Mouse (Mus musculus) heart, embryonic 13.5 days (tissue): Measurements from ENCODE around the gene Ropn1l. TPM values are rescaled to one million over a fixed set of nuclear protein-coding genes. Genes with fewer than 3 reads are reported as not detected.

Experiments used
- ATAC-seq: fragments of 200-750 bp; cut with Nextera tagmentation; 2 replicates; pipeline ENCODE4 v1.8.0; 2017; ENCODE audit warnings: moderate TSS enrichment; ENCODE audit not compliant: insufficient number of reproducible peaks, low FRiP score, low TSS enrichment; ENCODE audit errors: extremely low read depth
- H3K27ac ChIP-seq: fragments of 300-500 bp; sonication (generic); replicated peaks from 2 replicates; pipeline ENCODE4 v1.5.1; 2015; ENCODE audit warnings: moderate library complexity, mild to moderate bottlenecking, inconsistent platforms
- H3K27me3 ChIP-seq: fragments of 300-500 bp; sonication (generic); replicated peaks from 2 replicates; pipeline ENCODE4 v1.6.1; 2015; ENCODE audit warnings: mild to moderate bottlenecking, inconsistent platforms
- H3K36me3 ChIP-seq: fragments of 300-500 bp; sonication (generic); 2 replicates; pipeline ENCODE4 v1.6.1; 2015; ENCODE audit warnings: mild to moderate bottlenecking, inconsistent platforms
- H3K4me1 ChIP-seq: fragments of 300-500 bp; sonication (generic); 2 replicates; pipeline ENCODE4 v1.6.1; 2015; ENCODE audit warnings: inconsistent platforms
- H3K4me2 ChIP-seq: fragments of 300-500 bp; sonication (generic); 2 replicates; pipeline ENCODE4 v1.6.1; 2015; ENCODE audit warnings: inconsistent platforms, mild to moderate bottlenecking, moderate library complexity
- H3K4me3 ChIP-seq: fragments of 300-500 bp; sonication (generic); 2 replicates; pipeline ENCODE4 v1.5.1; 2015; ENCODE audit warnings: moderate library complexity, mild to moderate bottlenecking, inconsistent platforms
- H3K9ac ChIP-seq: fragments of 300-500 bp; sonication (generic); 2 replicates; pipeline ENCODE4 v1.6.1; 2015; ENCODE audit warnings: inconsistent platforms, mild to moderate bottlenecking, moderate library complexity
- H3K9me3 ChIP-seq: fragments of 300-500 bp; sonication (generic); 2 replicates; pipeline ENCODE4 v1.6.1; 2016; ENCODE audit warnings: inconsistent platforms
- WGBS: fragments of 180-500 bp; shearing (Covaris S2); methylation state at CpG from one replicate; pipeline ENCODE4 v1.1.7; 2015; ENCODE audit warnings: mixed read lengths; 5-methylcytosine and 5-hydroxymethylcytosine counted together
- polyA plus RNA-seq: library from polyadenylated mRNA; unstranded; fragments of >200 nt; fragmentation: Nextera tagmentation; extraction: Ambion mirVana; gene quantifications from 2 replicates; pipeline ENCODE4 v1.2.1, GENCODE M21; 2015

The Ropn1l gene
- polyA plus RNA-seq, 1 experiment from 2014 or later = 2.0 TPM

DNA sequence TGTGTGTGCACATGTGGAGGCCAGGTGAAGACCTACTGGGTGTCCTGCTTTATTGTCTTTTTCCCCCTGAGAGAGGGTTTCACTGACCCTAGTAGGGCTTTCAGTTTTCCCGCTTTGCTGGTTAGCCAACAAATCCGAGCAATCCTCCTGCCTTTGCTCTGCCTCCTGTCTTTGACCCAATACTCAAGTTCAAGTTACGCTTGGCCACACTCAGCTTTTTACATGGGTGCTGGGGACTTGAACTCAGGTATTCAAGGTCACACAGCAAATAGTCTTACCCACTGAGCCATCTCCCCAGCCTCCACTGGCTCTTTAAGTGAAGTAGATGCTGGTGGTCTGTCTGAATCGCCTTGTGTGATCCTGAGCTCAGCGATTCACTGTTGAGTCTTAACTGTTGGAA lies 46.7 kb downstream of the Ropn1l start:
- Histone ChIP-seq H3K27me3 (no peaks in the 10 kb centered on the region), H3K4me3 (no peak overlapping the region), H3K4me2 (no peak overlapping the region), H3K27ac (no peak overlapping the region), H3K9ac (no peak overlapping the region), H3K9me3 (no peaks in the 10 kb centered on the region), H3K36me3 (no peaks in the 10 kb centered on the region), H3K4me1 (peaks cover 12% of the 10 kb centered on the region)
- 81% methylated on average over 5 of the region's 5 CpGs for WGBS
- no peak for ATAC-seq

DNA sequence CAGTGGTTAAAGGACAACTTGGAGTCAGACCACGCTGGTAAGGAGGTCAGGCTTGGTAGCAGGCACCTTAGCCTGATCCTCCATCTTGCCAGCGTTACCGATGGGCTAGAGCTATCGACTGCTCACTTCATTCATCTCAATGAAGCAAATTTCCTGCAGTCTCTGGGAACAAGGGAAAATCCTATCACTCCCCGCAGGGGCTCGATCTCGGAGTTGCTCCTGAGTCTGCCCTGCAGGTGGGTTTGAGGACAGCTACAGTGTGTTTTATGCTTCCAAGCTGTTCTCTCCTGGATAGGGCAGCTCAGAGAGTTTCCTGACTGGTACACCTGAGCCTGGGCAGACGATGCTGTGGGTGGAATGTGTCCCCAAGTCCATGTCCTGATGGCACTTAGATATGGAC lies 49.2 kb downstream of the Ropn1l start:
- WGBS = 78% methylated on average over 8 of the region's 8 CpGs
- Histone ChIP-seq H3K9me3 (no peaks in the 10 kb centered on the region), H3K27me3 (no peaks in the 10 kb centered on the region), H3K27ac (no peak overlapping the region), H3K9ac (no peak overlapping the region), H3K4me1 (peaks cover 17% of the 10 kb centered on the region), H3K4me2 (no peak overlapping the region), H3K36me3 (no peaks in the 10 kb centered on the region), H3K4me3 (no peak overlapping the region)
- no peak for ATAC-seq

- 78% methylated on average over 12 of the region's 12 CpGs for WGBS
- Histone ChIP-seq H3K4me2 (no peak overlapping the region), H3K4me3 (no peak overlapping the region), H3K27me3 (no peaks in the 10 kb centered on the region), H3K9ac (no peak overlapping the region), H3K36me3 (no peaks in the 10 kb centered on the region), H3K9me3 (no peaks in the 10 kb centered on the region), H3K27ac (no peak overlapping the region), H3K4me1 (peaks cover 17% of the 10 kb centered on the region)
- no peak for ATAC-seq
Observed at GRCm38 (mm10) chr15:31402200-31402892, 51.2 kb downstream of the Ropn1l start.

DNA sequence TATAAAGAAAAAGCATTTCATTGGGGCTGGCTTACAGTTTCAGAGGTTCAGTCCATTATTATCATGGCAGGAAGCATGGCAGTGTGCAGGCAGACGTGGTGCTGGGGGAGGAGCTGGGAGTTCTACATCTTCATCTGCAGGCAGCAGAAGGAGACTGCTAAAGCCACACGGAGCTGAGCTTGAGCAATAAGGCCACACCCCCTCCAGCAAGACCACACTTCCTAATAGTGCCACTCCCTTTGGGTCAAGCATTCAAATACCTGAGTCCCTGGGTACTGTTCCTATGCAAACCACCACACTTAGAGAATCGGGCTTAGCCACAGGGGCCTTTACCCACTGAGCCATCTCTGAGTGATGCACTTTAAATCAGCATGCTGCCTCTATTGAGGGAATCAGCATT lies 52.6 kb downstream of the Ropn1l start:
- Histone ChIP-seq H3K9ac (no peak overlapping the region), H3K36me3 (no peaks in the 10 kb centered on the region), H3K27me3 (no peaks in the 10 kb centered on the region), H3K27ac (no peak overlapping the region), H3K9me3 (no peaks in the 10 kb centered on the region), H3K4me1 (peaks cover 29% of the 10 kb centered on the region), H3K4me2 (no peak overlapping the region), H3K4me3 (no peak overlapping the region)
- 53% methylated on average over 3 of the region's 3 CpGs for WGBS
- no peak for ATAC-seq

GRCm38 (mm10) chr15:31398769-31399168 lies 54.8 kb downstream of the Ropn1l start:
- Histone ChIP-seq H3K27me3 (no peaks in the 10 kb centered on the region), H3K27ac (no peak overlapping the region), H3K4me2 (no peak overlapping the region), H3K9me3 (no peaks in the 10 kb centered on the region), H3K9ac (no peak overlapping the region), H3K4me1 (peaks cover 38% of the 10 kb centered on the region), H3K36me3 (no peaks in the 10 kb centered on the region), H3K4me3 (no peak overlapping the region)
- 89% methylated on average over 13 of the region's 13 CpGs for WGBS
- ATAC-seq = no peak

GRCm38 (mm10) chr15:31397379-31397778 lies 56.2 kb downstream of the Ropn1l start:
- no peaks in the 10 kb centered on the region for H3K36me3 ChIP-seq
- H3K9me3 ChIP-seq = no peaks in the 10 kb centered on the region
- no peaks in the 10 kb centered on the region for H3K27me3 ChIP-seq
- no peak for ATAC-seq
- no peak overlapping the region for H3K9ac ChIP-seq
- H3K27ac ChIP-seq = peak overlapping the region; percentile 92
- H3K4me3 ChIP-seq = no peak overlapping the region
- peaks cover 51% of the 10 kb centered on the region for H3K4me1 ChIP-seq
- WGBS = 79% methylated on average over 3 of the region's 3 CpGs
- H3K4me2 ChIP-seq = no peak overlapping the region

DNA sequence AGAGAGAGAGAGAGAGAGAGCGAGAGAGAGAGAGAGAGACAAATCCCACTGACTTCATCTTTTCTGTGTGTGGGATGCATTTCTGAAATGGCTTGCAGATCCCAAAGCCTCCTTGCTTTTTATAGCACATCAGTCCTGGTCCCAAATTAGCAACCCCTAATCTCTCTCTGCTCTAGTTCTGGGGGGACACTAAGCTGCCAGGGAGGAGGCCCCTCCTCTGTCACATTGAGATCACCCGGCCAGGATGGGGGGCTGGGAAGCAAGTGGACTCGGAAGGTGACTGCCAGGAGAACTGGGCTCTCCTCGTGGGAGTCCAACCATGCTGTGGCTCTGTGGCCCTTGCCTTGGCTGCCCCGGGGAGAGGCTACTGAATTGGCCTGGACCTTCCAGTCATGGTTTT lies 56.8 kb downstream of the Ropn1l start:
- ATAC-seq = peak; percentile 58; the same call in 1 of the 2 replicates
- 27% methylated on average over 5 of the region's 5 CpGs for WGBS
- Histone ChIP-seq H3K4me2 (peak overlapping the region; percentile 25), H3K4me3 (no peak overlapping the region), H3K9me3 (no peaks in the 10 kb centered on the region), H3K27me3 (no peaks in the 10 kb centered on the region), H3K4me1 (peaks cover 57% of the 10 kb centered on the region), H3K9ac (no peak overlapping the region), H3K27ac (peak overlapping the region; percentile 92), H3K36me3 (no peaks in the 10 kb centered on the region)

DNA sequence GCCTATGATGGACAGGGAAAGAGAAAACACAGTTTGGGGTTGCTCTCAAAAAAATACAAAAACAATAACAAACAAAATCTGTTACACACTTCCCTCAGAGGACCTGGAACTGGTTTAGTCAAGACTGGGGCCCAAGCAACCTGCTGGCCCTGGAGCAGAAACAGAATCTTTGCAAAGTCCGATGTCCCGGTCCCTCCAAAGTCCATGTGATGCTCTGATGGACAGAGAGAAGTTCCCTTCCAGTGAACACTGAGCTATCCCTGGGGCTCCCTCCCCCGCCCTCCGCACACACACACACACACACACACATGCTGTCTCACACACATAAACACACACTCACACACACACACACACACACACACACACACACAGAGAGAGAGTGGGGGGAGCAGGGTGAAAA lies 57.6 kb downstream of the Ropn1l start:
- H3K27me3 ChIP-seq = no peaks in the 10 kb centered on the region
- peak overlapping the region; percentile 92 for H3K27ac ChIP-seq
- H3K4me3 ChIP-seq = no peak overlapping the region
- H3K4me1 ChIP-seq = peaks cover 57% of the 10 kb centered on the region
- H3K9me3 ChIP-seq = no peaks in the 10 kb centered on the region
- H3K36me3 ChIP-seq = no peaks in the 10 kb centered on the region
- peak overlapping the region; percentile 42; the same call in 1 of the 2 replicates for H3K9ac ChIP-seq
- no peak overlapping the region for H3K4me2 ChIP-seq
- WGBS = 76% methylated on average over 4 of the region's 4 CpGs
- ATAC-seq = no peak

DNA sequence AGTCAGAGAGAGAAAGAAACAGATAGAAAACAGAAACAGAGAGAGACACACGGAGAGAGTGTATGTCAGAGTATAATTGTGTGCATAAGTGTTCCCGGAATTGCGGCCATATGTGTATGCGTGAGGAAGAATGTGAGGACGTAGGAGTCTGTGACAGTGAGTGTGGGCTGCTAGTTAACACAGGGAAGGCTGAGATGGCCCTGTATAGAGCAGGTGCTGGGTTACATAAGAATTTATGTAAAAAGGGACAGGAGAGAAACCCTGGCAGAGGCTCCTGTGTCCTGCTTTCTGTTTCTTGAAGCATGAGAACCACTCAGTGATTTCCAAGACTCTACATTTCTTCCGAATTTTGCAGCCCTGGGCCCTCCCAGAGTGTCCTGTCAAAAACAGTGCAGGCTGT lies 60.1 kb downstream of the Ropn1l start:
- Histone ChIP-seq H3K27me3 (no peaks in the 10 kb centered on the region), H3K9ac (no peak overlapping the region), H3K36me3 (no peaks in the 10 kb centered on the region), H3K4me1 (peaks cover 46% of the 10 kb centered on the region), H3K4me2 (no peak overlapping the region), H3K27ac (no peak overlapping the region), H3K9me3 (no peaks in the 10 kb centered on the region), H3K4me3 (no peak overlapping the region)
- no peak for ATAC-seq
- WGBS = 76% methylated on average over 6 of the region's 6 CpGs

DNA sequence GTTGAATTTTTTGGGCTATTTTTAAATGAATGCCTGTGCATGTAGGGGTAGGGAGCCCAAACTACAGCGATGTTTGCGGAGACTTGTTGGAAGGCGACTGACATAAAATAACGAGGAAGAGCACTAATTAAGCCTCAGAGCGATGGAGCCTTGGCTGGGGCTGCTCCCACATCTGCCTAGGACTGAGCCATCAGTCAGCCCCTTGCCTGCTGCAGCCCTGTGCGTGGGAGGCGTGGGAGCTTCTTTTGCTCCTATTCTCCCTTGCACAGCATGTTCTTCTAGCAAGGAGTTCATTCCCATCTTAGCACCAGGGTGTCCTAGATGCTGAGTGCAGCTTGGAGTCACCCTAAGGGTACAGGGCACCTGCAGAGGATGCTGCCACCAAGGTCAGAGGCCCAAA lies 60.8 kb downstream of the Ropn1l start:
- ATAC-seq = no peak
- Histone ChIP-seq H3K9me3 (no peaks in the 10 kb centered on the region), H3K4me1 (peaks cover 43% of the 10 kb centered on the region), H3K9ac (no peak overlapping the region), H3K27me3 (no peaks in the 10 kb centered on the region), H3K36me3 (no peaks in the 10 kb centered on the region), H3K4me3 (no peak overlapping the region), H3K27ac (no peak overlapping the region), H3K4me2 (no peak overlapping the region)
- WGBS = 68% methylated on average over 7 of the region's 7 CpGs

GRCm38 (mm10) chr15:31392135-31392534 lies 61.4 kb downstream of the Ropn1l start:
- 68% methylated on average over 4 of the region's 4 CpGs for WGBS
- Histone ChIP-seq H3K4me2 (no peak overlapping the region), H3K27ac (no peak overlapping the region), H3K36me3 (no peaks in the 10 kb centered on the region), H3K4me3 (no peak overlapping the region), H3K27me3 (no peaks in the 10 kb centered on the region), H3K9me3 (peaks cover 4% of the 10 kb centered on the region; the same call in 1 of the 2 replicates), H3K9ac (no peak overlapping the region), H3K4me1 (peaks cover 39% of the 10 kb centered on the region)
- ATAC-seq = no peak
